Mouse (Mus musculus) hindbrain, embryonic 10.5 days (tissue): Measurements from ENCODE around the gene Cngb1. TPM values are rescaled to one million over a fixed set of nuclear protein-coding genes. Genes with fewer than 3 reads are reported as not detected.
"Not testable (repeated sequence)": the region's sequence is repeated elsewhere in the genome, so short reads cannot be mapped to it uniquely, and the experiment has no call there.

ENCODE experiments used
- DNase-seq: peaks from one replicate; pipeline ENCODE4 v3.0.0-alpha.2; 2017; ENCODE audit warnings: low spot score
- H3K27ac ChIP-seq: fragments of 300-500 bp; sonication (generic); 2 replicates; pipeline ENCODE4 v1.5.1; 2016; ENCODE audit warnings: mild to moderate bottlenecking, moderate library complexity
- H3K27me3 ChIP-seq: fragments of 300-500 bp; sonication (generic); 2 replicates; pipeline ENCODE4 v1.6.1; 2016; ENCODE audit warnings: mild to moderate bottlenecking; ENCODE audit not compliant: poor library complexity, insufficient read depth, severe bottlenecking
- H3K36me3 ChIP-seq: fragments of 300-500 bp; sonication (generic); 2 replicates; pipeline ENCODE4 v1.6.1; 2016; ENCODE audit warnings: mild to moderate bottlenecking, moderate library complexity
- H3K4me1 ChIP-seq: fragments of 300-500 bp; sonication (generic); replicated peaks from 2 replicates; pipeline ENCODE4 v1.6.1; 2016; ENCODE audit warnings: mild to moderate bottlenecking
- H3K4me3 ChIP-seq: fragments of 300-500 bp; sonication (generic); 2 replicates; pipeline ENCODE4 v1.5.1; 2016; ENCODE audit warnings: mild to moderate bottlenecking, moderate library complexity
- H3K9me3 ChIP-seq: fragments of 300-500 bp; sonication (generic); 2 replicates; pipeline ENCODE4 v1.6.1; 2016; ENCODE audit warnings: mild to moderate bottlenecking, moderate library complexity
- WGBS: fragments of 180-500 bp; shearing (Covaris S2); methylation state at CpG from one replicate; pipeline ENCODE4 v1.1.7; 2016; 5-methylcytosine and 5-hydroxymethylcytosine counted together
- polyA plus RNA-seq: library from polyadenylated mRNA; unstranded; fragments of >200 nt; fragmentation: Nextera tagmentation; extraction: Ambion mirVana; gene quantifications from 2 replicates; pipeline ENCODE4 v1.2.1, GENCODE M21; 2016

The Cngb1 gene
- polyA plus RNA-seq, 1 experiment from 2014 or later: 0.59 TPM

GRCm38 (mm10) chr8:95255611-95256010 is 50.8 kb downstream of the Cngb1 start:
- no peaks in the 10 kb centered on the region for H3K9me3 ChIP-seq
- H3K27ac ChIP-seq: no peak overlapping the region
- H3K36me3 ChIP-seq: no peaks in the 10 kb centered on the region
- DNase-seq: no peak
- H3K4me1 ChIP-seq: peaks cover 6% of the 10 kb centered on the region
- H3K27me3 ChIP-seq: no peaks in the 10 kb centered on the region
- H3K4me3 ChIP-seq: no peak overlapping the region
- 80% methylated on average over 10 of the region's 10 CpGs for WGBS

- peaks cover 6% of the 10 kb centered on the region for H3K4me1 ChIP-seq
- WGBS: 23% methylated on average over 16 of the region's 16 CpGs
- H3K27me3 ChIP-seq: no peaks in the 10 kb centered on the region
- H3K9me3 ChIP-seq: no peaks in the 10 kb centered on the region
- DNase-seq: peak; percentile 98
- peak overlapping the region; percentile 48 for H3K4me3 ChIP-seq
- H3K36me3 ChIP-seq: no peaks in the 10 kb centered on the region
- H3K27ac ChIP-seq: peak overlapping the region; percentile 84
These were observed 51.6 kb downstream of the Cngb1 start for GRCm38 (mm10) chr8:95254564-95255434.

GRCm38 (mm10) chr8:95252056-95252455 is 54.3 kb downstream of the Cngb1 start:
- H3K4me3 ChIP-seq: no peak overlapping the region
- no peak overlapping the region for H3K27ac ChIP-seq
- no peaks in the 10 kb centered on the region for H3K36me3 ChIP-seq
- H3K4me1 ChIP-seq: peaks cover 6% of the 10 kb centered on the region
- no peaks in the 10 kb centered on the region for H3K27me3 ChIP-seq
- DNase-seq: no peak
- WGBS: 67% methylated on average over 9 of the region's 9 CpGs
- H3K9me3 ChIP-seq: no peaks in the 10 kb centered on the region

DNA sequence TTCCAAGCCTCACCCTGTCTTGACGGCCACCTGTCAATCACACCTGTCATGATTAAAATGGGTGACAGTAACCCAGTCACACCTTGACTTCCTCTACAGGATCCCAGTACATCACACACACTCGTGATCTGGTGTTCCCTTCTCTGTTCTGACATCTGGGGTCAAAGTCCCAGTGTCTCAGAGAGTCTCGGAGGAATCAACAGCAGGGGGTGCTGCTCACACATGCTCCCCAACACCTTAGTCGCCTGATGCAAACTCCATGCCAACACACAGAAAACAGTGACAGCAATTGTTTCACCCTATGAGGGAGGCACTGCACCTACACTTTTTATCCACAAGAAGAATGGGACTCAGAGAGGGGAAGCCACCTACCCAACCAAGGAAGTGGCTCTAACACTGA is 56.5 kb downstream of the Cngb1 start:
- 61% methylated on average over 4 of the region's 4 CpGs for WGBS
- DNase-seq: no peak

DNA sequence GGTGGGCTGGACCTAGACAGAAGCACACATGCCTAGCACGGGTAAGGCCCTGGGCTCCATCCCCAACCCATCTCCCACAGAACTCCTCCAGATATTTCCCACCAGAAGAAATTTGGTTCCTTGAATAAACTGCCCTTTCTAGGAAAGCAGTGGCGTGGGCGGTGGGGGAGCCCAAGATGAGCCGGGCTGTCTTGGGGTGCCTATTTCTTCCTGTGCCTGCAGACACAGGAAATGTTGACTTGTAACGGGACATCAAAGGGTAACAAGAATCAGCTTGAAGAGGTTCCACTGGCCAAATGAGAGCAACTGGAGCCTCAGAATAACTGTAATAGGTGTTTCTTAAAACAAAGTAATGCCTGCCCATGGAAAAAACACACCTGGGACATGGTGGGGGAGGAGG is 59.1 kb downstream of the Cngb1 start:
- Histone ChIP-seq H3K9me3 (no peaks in the 10 kb centered on the region), H3K4me3 (no peak overlapping the region), H3K36me3 (no peaks in the 10 kb centered on the region), H3K4me1 (peaks cover 25% of the 10 kb centered on the region), H3K27ac (no peak overlapping the region), H3K27me3 (no peaks in the 10 kb centered on the region)
- DNase-seq: no peak
- WGBS: 82% methylated on average over 5 of the region's 5 CpGs

More for the DNA sequence above, 56.5 kb downstream of the Cngb1 start:
- Histone ChIP-seq H3K9me3 (no peaks in the 10 kb centered on the region), H3K27ac (no peak overlapping the region), H3K36me3 (no peaks in the 10 kb centered on the region), H3K27me3 (no peaks in the 10 kb centered on the region), H3K4me1 (peaks cover 9% of the 10 kb centered on the region), H3K4me3 (no peak overlapping the region)

DNA sequence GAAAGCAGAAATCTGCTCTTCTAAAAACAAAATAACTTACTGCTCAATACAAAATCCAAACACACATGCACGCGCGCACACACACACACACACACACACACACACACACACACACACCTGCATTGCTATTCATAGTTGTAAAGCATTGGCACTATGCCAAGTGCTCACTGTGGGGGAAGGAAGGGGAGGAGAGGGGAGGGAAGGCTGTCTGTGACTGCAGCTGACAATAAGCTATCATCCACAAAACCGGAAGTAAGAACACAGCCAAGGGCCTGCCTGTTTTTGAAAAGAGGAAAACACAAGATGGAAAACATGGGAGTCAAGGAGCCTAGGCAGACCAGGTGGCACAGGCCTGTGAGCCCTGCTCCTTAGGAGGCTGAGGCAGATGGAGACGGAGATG is 61.2 kb downstream of the Cngb1 start:
- no peak for DNase-seq
- WGBS: 92% methylated on average over 5 of the region's 5 CpGs
- peaks cover 23% of the 10 kb centered on the region for H3K4me1 ChIP-seq
- H3K27ac ChIP-seq: peak overlapping the region; percentile 66; the same call in 1 of the 2 replicates
- H3K9me3 ChIP-seq: no peaks in the 10 kb centered on the region
- no peaks in the 10 kb centered on the region for H3K36me3 ChIP-seq
- H3K27me3 ChIP-seq: no peaks in the 10 kb centered on the region
- H3K4me3 ChIP-seq: no peak overlapping the region

- Histone ChIP-seq H3K4me1 (peaks cover 23% of the 10 kb centered on the region), H3K4me3 (no peak overlapping the region), H3K27ac (peak overlapping the region; percentile 81), H3K27me3 (no peaks in the 10 kb centered on the region), H3K36me3 (no peaks in the 10 kb centered on the region), H3K9me3 (no peaks in the 10 kb centered on the region)
- no peak for DNase-seq
- WGBS: 75% methylated on average over 4 of the region's 4 CpGs
These were observed 62.5 kb downstream of the Cngb1 start for GRCm38 (mm10) chr8:95243853-95244252.

DNA sequence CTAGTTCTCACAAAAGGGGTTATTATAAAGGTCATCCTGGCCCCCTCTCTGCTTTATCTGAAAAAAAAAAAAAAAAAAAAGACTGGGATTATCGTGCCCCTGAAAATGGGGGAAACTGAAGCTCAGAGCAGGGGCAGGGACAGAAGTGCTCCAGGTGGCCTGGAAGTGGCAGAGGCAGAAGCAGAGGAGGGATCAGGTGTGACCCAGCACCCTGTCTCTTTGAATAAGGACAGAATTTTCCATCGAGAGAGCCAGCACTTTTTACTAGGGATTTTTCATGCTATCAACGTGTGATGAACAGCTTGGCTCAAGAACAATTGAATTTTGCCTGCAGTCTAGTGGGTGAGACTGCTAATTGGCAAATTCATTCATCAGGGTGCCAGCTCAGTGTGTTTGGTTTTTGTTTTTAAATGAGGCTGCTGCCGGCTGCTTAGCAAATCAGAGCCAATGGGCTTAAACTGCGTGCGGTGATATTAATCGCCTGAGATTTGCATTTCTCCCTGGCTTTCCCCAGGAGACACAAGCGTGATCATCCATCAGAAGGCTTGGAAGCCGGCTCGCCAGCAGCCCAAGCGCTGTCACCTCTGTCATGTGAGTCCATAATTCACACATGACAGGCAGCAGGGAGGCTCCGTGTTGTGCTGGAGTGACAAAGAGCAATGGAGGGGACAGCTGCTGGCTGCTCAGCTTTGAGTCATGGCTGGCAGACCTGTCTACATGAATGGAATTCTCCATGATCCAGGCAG is 63.4 kb downstream of the Cngb1 start:
- WGBS: 55% methylated on average over 12 of the region's 12 CpGs
- peaks cover 23% of the 10 kb centered on the region for H3K4me1 ChIP-seq
- no peaks in the 10 kb centered on the region for H3K36me3 ChIP-seq
- DNase-seq: peak; percentile 56
- no peak overlapping the region for H3K4me3 ChIP-seq
- peak overlapping the region; percentile 81 for H3K27ac ChIP-seq
- H3K9me3 ChIP-seq: no peaks in the 10 kb centered on the region
- no peaks in the 10 kb centered on the region for H3K27me3 ChIP-seq

GRCm38 (mm10) chr8:95242099-95242825 is 64.1 kb downstream of the Cngb1 start:
- Histone ChIP-seq H3K27me3 (no peaks in the 10 kb centered on the region), H3K36me3 (no peaks in the 10 kb centered on the region), H3K9me3 (no peaks in the 10 kb centered on the region), H3K4me3 (no peak overlapping the region), H3K4me1 (peaks cover 23% of the 10 kb centered on the region), H3K27ac (peak overlapping the region; percentile 81)
- 87% methylated on average over 26 of the region's 26 CpGs for WGBS
- DNase-seq: no peak

DNA sequence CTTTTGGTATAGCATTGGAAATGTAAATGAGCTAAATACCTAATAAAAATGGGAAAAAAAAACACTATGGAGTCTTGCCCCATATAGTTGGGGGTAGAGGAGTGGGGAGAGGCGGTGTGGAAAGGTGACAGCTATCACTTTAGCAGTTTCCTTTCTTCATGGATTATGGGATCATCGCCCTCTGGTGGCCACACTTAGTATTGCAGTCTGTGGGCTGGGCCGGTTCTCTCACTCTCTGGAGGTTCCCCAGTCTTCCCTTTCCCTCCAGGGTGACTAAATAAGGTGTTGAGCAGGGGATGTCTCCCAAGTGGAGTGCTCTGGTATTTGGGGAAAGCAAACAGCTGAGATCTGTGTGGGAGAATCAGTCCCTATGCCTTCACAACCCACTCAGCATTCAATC is 70.7 kb downstream of the Cngb1 start:
- no peak overlapping the region for H3K4me3 ChIP-seq
- DNase-seq: peak; percentile 77
- H3K36me3 ChIP-seq: no peaks in the 10 kb centered on the region
- H3K9me3 ChIP-seq: no peaks in the 10 kb centered on the region
- H3K4me1 ChIP-seq: no peaks in the 10 kb centered on the region
- WGBS: 10% methylated on average over 3 of the region's 3 CpGs
- no peaks in the 10 kb centered on the region for H3K27me3 ChIP-seq
- H3K27ac ChIP-seq: no peak overlapping the region

DNA sequence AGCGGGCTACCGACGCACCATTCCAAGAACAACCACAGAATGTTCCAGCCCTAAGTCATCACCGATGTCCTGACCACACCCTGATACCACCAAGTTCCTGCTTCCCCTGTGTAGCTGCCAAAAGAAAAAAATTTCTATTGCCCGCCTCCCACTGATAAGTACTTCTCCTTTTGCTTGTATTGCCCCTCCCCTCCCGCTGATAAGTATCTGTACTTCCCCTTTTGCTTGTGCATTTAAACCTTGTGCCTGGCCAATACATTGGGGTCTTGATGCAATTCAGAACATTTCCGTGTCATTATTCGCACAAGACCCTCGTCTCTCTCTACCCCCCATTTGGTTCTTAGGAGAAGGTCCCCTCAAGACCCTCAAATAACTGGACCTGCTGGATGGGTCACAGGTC is 76.3 kb downstream of the Cngb1 start:
- 93% methylated on average over 9 of the region's 9 CpGs for WGBS

GRCm38 (mm10) chr8:95227151-95227468 is 79.3 kb downstream of the Cngb1 start:
- WGBS: 47% methylated on average over 2 of the region's 2 CpGs
- Histone ChIP-seq H3K27me3 (no peaks in the 10 kb centered on the region), H3K4me1 (peaks cover 8% of the 10 kb centered on the region), H3K4me3 (no peak overlapping the region), H3K27ac (no peak overlapping the region), H3K9me3 (no peaks in the 10 kb centered on the region), H3K36me3 (no peaks in the 10 kb centered on the region)
- DNase-seq: no peak

More for the DNA sequence above, 76.3 kb downstream of the Cngb1 start:
- not testable (repeated sequence) for H3K27ac ChIP-seq, H3K27me3 ChIP-seq, DNase-seq, H3K36me3 ChIP-seq, H3K4me1 ChIP-seq, H3K4me3 ChIP-seq, H3K9me3 ChIP-seq
